Mouse (Mus musculus) olfactory bulb, adult 2 months (tissue): ENCODE results near the gene Dmtf1. TPM values are rescaled to one million over a fixed set of nuclear protein-coding genes. Genes with fewer than 3 reads are reported as not detected.

Source experiments
- H3K27ac ChIP-seq: fragments of 200-500 bp; 2 replicates; pipeline ENCODE4 v1.5.1; 2012; ENCODE audit warnings: low read depth, low read length; ENCODE audit not compliant: insufficient read depth
- H3K4me1 ChIP-seq: fragments of 200-500 bp; 2 replicates; pipeline ENCODE4 v1.6.1; 2012; ENCODE audit warnings: low read length; ENCODE audit not compliant: control insufficient read depth, insufficient read depth
- H3K4me3 ChIP-seq: fragments of 200-500 bp; 2 replicates; pipeline ENCODE4 v1.5.1; 2012; ENCODE audit warnings: mild to moderate bottlenecking, low read depth, low read length, moderate library complexity; ENCODE audit not compliant: insufficient read depth
- CTCF ChIP-seq: fragments of 200-500 bp; IDR thresholded peaks from 2 replicates; pipeline ENCODE4 v1.5.1; 2012; ENCODE audit warnings: low read depth, mild to moderate bottlenecking, low read length, moderate library complexity; ENCODE audit not compliant: insufficient read depth
- POLR2A ChIP-seq: fragments of 200-500 bp; IDR thresholded peaks from 2 replicates; pipeline ENCODE4 v1.6.1; 2012; ENCODE audit warnings: mild to moderate bottlenecking, low read depth, low read length, moderate library complexity; ENCODE audit not compliant: insufficient read depth
- WGBS: fragments of 180-500 bp; shearing (Covaris S2); methylation state at CpG from one replicate; pipeline ENCODE4 v1.1.7; 2018; 5-methylcytosine and 5-hydroxymethylcytosine counted together
- polyA plus RNA-seq: library from polyadenylated mRNA; stranded (reverse); fragments of >200 nt; gene quantifications from 2 replicates; pipeline ENCODE4 v1.2.4, GENCODE M21; 2012; ENCODE audit warnings: low replicate concordance; ENCODE audit not compliant: missing spikeins, insufficient read depth, insufficient read length

Dmtf1 gene
- polyA plus RNA-seq, 1 experiment = not detected

DNA sequence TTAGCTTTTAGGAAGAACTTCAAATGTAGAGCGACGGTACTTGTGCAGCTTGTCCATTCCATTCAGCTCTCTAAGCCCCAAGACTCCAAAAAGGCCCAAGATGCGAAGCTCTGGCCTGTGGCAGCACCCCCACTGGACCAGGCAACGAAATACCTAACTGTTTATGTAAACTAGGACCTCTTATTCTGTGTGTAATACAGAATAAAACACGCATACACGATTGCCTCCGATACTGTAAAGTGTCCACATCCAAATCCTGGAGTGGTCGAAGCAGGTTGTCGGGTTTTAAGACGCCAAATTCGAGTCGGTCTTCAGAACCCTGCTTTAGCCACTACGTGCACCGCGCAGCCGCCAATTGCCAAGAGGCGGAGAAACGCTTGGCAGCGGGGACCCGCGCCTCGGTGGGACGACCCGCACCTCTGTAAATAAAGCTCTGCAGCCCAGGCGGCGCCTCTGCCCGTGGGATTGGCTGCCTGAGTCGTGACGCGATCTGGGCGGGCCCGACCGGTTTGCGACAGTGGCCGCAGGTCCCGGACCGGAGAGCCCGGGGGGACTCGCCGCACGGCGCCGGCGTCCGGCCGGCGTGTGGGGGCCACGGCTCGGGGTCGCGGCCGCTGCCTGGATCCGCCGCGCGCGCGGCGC lies 61.2 kb downstream of the Dmtf1 start, which contains the start of gene Tmem243:
Gene Tmem243, plus strand, starts transcription at position 462 of the 642 bp plus-strand sequence.
- WGBS = under 1% methylated on average over 59 of the region's 59 CpGs
- no peak within 1 kb of the TSS for H3K27ac ChIP-seq
- 0 out of 2 replicates have a peak, but pooled peaks cover 5% of the 10 kb centered on the region for H3K4me1 ChIP-seq
- H3K4me3 ChIP-seq = peak within 1 kb of the TSS; percentile 96
- TF ChIP-seq POLR2A (peak; percentile 47; the same call in 1 of the 2 replicates), CTCF (no peak)

DNA sequence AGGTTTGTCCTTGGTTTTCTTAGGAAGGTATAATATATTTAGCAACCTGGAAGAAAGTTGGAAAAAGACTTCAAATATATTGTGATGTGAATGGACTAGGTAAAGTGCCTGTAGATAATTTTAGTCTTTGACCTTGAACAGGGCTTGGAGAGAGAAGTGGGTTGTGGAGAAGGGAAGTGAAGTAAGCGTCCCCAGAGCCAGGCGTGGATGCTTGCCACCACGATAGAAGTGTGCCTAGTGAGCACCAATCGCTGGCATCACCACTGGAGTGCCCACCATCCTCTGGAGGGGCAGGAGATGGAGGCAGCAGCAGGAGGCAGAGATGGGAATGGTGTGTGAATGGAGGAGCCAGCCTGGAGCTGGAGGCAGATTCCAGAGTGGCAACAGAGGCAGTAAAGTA lies 68.1 kb downstream of the Dmtf1 start:
- WGBS = 81% methylated on average over 4 of the region's 4 CpGs

DNA sequence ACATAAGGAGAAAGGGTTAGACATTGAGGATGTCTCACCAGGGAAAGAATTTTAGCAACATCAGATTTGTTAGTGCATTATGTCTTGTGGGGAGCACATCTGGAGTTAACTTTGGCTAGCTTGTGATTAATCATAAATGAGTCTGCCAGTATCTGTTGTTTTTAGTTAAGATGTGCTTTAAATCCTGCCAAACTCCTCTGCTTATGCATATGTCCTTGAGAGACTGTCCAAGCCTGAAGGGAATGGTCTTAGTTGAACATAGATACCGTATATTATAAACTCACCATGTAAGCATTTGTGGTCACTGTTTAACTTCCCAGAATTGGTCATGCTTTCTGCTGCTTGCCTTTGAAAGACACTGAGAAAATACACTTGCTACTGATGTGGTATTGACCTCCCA lies 68.9 kb downstream of the Dmtf1 start:
- H3K4me3 ChIP-seq = no peak overlapping the region
- no peak for TF ChIP-seq POLR2A
- no peak for TF ChIP-seq CTCF
- WGBS = 95% methylated on average over 1 of the region's 1 CpGs
- H3K4me1 ChIP-seq = no peaks in the 10 kb centered on the region
- no peak overlapping the region for H3K27ac ChIP-seq

More for the DNA sequence above, 68.1 kb downstream of the Dmtf1 start:
- no peaks in the 10 kb centered on the region for H3K4me1 ChIP-seq
- no peak overlapping the region for H3K4me3 ChIP-seq
- H3K27ac ChIP-seq = no peak overlapping the region
- TF ChIP-seq CTCF = no peak
- TF ChIP-seq POLR2A = no peak

DNA sequence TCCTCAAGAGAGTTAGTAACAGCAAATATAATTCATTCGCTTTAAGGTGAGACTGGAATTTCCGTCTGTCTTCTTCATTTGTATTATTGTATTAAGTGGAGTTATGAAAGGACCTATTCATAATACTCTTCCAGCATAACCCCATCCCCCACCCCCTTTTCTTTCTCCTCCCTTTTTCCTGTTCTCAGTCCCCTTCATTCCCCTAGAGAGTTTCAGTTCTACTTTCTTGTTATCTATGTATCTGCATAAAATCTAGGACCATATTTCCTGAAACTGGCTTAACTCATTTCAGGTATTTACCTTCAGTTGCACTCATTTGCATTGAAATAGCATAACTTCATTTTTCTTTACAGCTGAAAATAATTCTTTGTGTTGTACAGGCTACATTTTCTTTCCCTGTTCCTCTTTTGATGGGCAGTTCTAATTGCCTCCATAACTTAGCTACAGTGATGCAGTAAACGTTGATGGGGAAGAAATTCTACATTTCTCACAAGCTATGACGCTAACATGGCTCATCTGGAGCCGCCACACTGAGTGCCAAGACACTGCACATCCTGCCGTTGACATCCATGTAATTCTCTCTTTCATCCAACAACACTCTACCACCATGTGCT lies 71.0 kb downstream of the Dmtf1 start:
- TF ChIP-seq POLR2A (no peak), CTCF (no peak)
- H3K4me1 ChIP-seq = peaks cover 4% of the 10 kb centered on the region; the same call in 1 of the 2 replicates
- no peak overlapping the region for H3K27ac ChIP-seq
- H3K4me3 ChIP-seq = no peak overlapping the region
- 87% methylated on average over 6 of the region's 6 CpGs for WGBS

DNA sequence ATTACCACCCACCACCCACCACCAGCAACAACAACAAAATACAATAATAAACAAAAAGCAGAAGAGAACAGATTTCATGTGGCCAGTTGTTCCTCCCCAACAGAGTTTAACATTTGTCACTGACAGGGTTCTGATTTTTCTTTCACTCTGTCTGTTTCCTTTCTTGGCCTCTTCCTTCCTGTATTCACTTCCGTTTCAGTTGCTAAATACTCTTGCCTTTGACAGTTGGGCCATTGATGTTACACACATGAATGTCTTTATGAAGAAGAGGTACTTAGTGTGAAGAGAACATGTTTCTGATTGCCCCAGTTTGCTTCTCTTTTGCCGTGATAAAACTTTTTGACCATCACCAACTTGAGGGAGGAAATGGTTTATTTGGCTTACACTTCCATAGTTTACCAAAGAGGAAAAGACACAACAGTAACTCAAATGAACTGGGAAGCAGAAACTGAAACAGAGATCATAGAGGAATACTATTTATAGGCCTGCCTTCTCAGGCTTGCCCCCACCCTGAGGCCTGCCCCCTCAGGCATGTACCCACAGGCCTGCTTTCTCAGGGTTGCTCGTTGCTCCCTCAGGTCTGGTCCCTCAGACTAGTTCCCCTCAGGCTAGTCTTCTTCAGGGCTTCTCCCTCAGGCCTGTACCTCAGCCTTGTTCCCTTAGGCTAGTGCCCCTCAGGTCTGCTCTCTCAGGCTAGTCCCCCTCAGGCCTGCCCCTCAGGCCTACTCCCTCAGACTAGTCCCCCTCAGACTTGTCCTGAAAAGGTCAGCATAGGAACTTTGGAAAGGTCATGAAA lies 74.5 kb downstream of the Dmtf1 start:
- H3K4me3 ChIP-seq = no peak overlapping the region
- H3K4me1 ChIP-seq = peaks cover 4% of the 10 kb centered on the region; the same call in 1 of the 2 replicates
- no peak overlapping the region for H3K27ac ChIP-seq
- TF ChIP-seq POLR2A (no peak), CTCF (no peak)
- WGBS = 81% methylated on average over 3 of the region's 3 CpGs

DNA sequence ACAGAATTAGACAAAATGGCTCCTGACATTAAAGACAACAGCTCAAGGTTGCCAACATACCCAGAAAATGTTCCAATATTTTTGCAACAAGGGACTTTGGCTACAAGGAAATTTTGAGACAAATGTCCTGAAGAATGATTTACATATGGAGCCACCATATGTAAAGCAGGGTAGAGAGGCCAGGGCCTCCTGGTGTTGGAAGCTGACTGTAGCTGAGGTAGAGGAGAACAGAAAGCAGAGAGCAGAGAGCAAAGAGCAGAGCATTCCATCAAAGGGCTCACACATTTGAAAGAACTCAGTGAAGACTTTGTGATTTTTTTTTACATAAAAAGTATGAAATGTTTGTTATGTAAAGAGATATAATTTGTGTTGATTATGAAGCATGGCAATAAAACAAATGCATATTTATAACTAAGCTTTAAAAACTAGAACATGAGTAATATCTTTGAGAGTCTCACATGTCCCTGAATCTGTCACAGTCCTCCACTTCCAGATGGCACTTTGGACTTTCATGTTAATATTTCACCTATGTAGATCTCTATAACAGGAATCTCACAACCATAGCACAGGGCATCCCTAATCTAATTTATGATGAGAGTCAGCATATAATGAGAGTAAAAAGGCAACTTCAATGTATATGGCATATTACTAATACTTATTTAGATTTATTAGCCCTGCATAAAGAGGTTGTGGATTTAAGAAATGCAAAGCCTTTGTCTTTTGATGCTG lies 81.6 kb downstream of the Dmtf1 start:
- H3K4me1 ChIP-seq = no peaks in the 10 kb centered on the region
- no peak overlapping the region for H3K4me3 ChIP-seq
- H3K27ac ChIP-seq = no peak overlapping the region
- no peak for TF ChIP-seq POLR2A
- no peak for TF ChIP-seq CTCF

DNA sequence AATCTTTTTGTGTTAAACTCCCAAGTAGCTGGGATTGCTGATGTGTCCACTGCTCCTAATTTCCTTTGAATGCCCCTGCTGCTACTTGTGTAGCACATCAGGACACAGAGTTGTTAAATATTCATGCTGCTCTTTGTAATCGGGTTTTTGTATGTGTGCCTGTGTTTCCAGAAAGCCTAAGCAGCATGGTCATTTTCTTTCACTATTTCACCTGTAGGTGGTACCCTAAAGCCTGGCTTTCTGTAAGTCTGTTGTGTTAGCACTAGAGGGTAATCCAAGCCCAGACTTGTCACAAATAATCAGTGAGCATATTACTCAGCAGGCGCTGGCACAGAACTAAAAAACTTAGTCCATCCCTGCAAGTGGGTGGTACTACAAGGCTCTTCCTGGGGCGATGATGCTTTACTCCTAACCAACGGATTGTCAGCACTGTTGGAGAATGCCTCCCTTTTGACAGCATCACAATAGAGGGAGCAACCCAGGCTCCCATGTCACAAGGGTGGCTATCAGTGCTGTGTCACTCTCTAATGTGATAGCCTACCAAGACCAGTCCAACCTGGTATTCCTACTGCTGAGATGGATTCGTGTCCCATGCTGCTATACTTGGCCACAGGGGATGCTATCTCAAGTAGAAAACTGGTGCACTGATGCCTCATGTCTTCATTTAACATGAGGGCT lies 88.3 kb downstream of the Dmtf1 start:
- H3K4me3 ChIP-seq = no peak overlapping the region
- WGBS = 34% methylated on average over 5 of the region's 5 CpGs
- H3K27ac ChIP-seq = no peak overlapping the region
- no peaks in the 10 kb centered on the region for H3K4me1 ChIP-seq
- TF ChIP-seq CTCF (no peak), POLR2A (no peak)

DNA sequence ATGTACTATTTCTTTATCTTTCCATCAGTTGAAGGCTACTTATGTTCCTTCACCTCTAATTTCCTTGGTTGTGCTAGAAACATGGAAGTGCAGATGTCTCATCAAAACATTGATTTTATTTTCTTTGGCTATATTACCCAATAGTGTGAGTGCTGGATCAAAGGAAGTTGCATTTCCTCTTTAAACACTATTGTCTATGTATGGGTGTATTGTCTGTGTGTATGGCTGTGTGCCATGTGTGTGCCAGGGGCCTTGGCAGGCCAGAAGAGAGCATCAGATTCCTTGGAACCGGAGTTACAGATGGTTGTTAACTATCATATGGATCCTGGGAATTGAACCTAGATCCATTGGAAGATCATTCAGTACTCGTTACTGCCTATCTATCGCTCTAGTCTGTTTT lies 90.2 kb downstream of the Dmtf1 start:
- no peaks in the 10 kb centered on the region for H3K4me1 ChIP-seq
- no peak overlapping the region for H3K27ac ChIP-seq
- no peak for TF ChIP-seq POLR2A
- WGBS = 92% methylated on average over 3 of the region's 3 CpGs
- no peak overlapping the region for H3K4me3 ChIP-seq
